Mouse (Mus musculus) embryonic fibroblast, embryonic 13.5 days (primary cell): ENCODE data around the gene Sap30bp. TPM values are rescaled to one million over a fixed set of nuclear protein-coding genes. Genes with fewer than 3 reads are reported as not detected.

Experiments used
- H3K27ac ChIP-seq: 2 replicates; pipeline ENCODE4 v1.5.1; 2012; ENCODE audit warnings: low read length, control low read depth, inconsistent platforms; ENCODE audit not compliant: insufficient read depth
- H3K4me1 ChIP-seq: 2 replicates; pipeline ENCODE4 v1.6.1; 2011; ENCODE audit warnings: low read length; ENCODE audit not compliant: control insufficient read depth, insufficient read depth
- H3K4me3 ChIP-seq: 2 replicates; pipeline ENCODE4 v1.5.1; 2011; ENCODE audit warnings: mild to moderate bottlenecking, control low read depth, low read length; ENCODE audit not compliant: insufficient read depth
- CTCF ChIP-seq: IDR thresholded peaks from 2 replicates; pipeline ENCODE4 v1.5.1; 2011; ENCODE audit warnings: mild to moderate bottlenecking, control low read depth, low read length, moderate library complexity, borderline replicate concordance; ENCODE audit not compliant: insufficient read depth
- POLR2A ChIP-seq: IDR thresholded peaks from 2 replicates; pipeline ENCODE4 v1.6.1; 2011; ENCODE audit warnings: low read depth, mild to moderate bottlenecking, control low read depth, low read length, moderate library complexity
- polyA plus RNA-seq: library from polyadenylated mRNA; stranded (reverse); fragments of >200 nt; gene quantifications from 2 replicates; pipeline ENCODE4 v1.2.4, GENCODE M21; 2011; ENCODE audit warnings: low read depth; ENCODE audit not compliant: missing spikeins, insufficient read length

Gene Sap30bp
- polyA plus RNA-seq = 45.2 and 50.0 TPM in 2 replicates

GRCm38 (mm10) chr11:115933108-115933746 lies at the start of gene Sap30bp, which contains the start of gene Recql5:
TSS of gene Sap30bp (plus strand) at chr11:115933282.
TSS of gene Recql5 (minus strand) at chr11:115933477.
- peak within 1 kb of the TSS; percentile 36; the same call in 1 of the 2 replicates for H3K27ac ChIP-seq
- H3K4me3 ChIP-seq = peak within 1 kb of the TSS; percentile 99
- H3K4me1 ChIP-seq = no peaks in the 10 kb centered on the region
- peak; percentile 67; the same call in 1 of the 2 replicates for TF ChIP-seq POLR2A
- TF ChIP-seq CTCF = no peak

- TF ChIP-seq CTCF = no peak
- TF ChIP-seq POLR2A = no peak
- Histone ChIP-seq H3K4me1 (no peaks in the 10 kb centered on the region), H3K4me3 (no peak overlapping the region), H3K27ac (no peak overlapping the region)
Observed at GRCm38 (mm10) chr11:115884361-115884760, 48.7 kb upstream of the Sap30bp start.

DNA sequence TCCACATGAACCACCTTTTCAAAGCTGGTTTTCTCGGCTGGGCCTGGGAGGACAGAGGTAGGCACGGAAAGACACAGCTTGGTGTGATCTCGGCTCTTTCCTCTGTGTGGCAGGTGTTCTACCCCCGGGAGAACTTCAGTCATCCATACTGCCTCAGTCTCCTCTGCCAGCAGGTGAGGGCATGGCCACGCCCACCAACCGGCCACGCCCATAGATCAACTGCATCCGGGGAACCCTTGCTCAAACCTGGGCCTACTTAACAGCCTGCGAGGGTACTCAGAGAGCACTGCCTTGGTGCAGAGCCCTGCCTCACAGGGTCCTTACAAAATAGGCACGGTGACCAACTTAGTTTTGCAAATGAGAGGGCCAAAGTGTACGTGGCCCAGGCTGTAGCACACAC lies 47.8 kb upstream of the Sap30bp start:
- Histone ChIP-seq H3K27ac (no peak overlapping the region), H3K4me3 (no peak overlapping the region), H3K4me1 (no peaks in the 10 kb centered on the region)
- TF ChIP-seq POLR2A (no peak), CTCF (no peak)

GRCm38 (mm10) chr11:115886446-115886845 lies 46.6 kb upstream of the Sap30bp start:
- Histone ChIP-seq H3K4me3 (no peak overlapping the region), H3K4me1 (no peaks in the 10 kb centered on the region), H3K27ac (no peak overlapping the region)
- TF ChIP-seq CTCF (no peak), POLR2A (no peak)

GRCm38 (mm10) chr11:115888020-115888419 lies 45.1 kb upstream of the Sap30bp start:
- TF ChIP-seq CTCF (no peak), POLR2A (no peak)
- H3K4me1 ChIP-seq = no peaks in the 10 kb centered on the region
- H3K4me3 ChIP-seq = no peak overlapping the region
- H3K27ac ChIP-seq = no peak overlapping the region

DNA sequence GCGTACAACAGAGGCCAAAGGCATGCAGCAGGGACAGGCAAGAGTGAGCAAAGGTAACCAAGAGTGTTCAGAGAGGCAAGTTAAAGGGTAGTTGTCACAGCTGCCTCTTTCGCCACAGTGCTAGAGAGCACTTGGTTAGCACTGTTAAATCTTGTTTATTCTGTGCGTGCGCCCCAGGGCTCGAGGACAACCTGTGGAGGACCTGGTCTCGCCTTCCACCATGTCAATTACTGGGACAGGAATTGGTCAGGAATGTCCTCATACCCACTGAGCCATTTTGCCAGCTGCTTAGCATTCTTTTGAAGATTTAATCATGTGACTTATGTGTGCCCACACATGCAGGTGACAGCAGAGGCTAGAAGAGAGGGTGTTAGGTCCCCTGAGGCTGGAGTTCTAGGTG lies 43.9 kb upstream of the Sap30bp start:
- Histone ChIP-seq H3K4me3 (no peak overlapping the region), H3K4me1 (no peaks in the 10 kb centered on the region), H3K27ac (no peak overlapping the region)
- TF ChIP-seq POLR2A = no peak
- TF ChIP-seq CTCF = no peak

- Histone ChIP-seq H3K4me3 (no peak overlapping the region), H3K27ac (no peak overlapping the region), H3K4me1 (no peaks in the 10 kb centered on the region)
- TF ChIP-seq CTCF (no peak), POLR2A (no peak)
Observed at GRCm38 (mm10) chr11:115892213-115892612, 40.9 kb upstream of the Sap30bp start.

DNA sequence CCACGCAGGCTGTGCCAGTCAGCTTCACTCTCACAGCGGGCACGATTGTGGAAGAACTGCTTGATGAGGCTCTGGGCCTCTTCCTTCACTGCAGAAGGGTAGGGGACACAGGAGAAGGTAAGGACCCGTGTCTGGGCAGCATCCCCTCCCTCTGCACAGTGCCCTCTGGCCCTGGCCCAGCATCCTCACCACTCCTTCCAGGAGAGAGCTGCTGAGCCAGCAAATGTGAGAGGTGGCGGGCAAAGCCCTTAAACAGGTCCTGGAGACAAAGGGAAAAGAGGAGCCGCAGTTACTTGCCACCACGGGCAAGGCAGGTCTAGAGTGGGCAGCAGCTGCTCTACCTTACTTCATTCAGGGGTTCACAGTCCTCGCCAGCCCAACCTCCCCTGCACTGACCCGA lies 40.0 kb upstream of the Sap30bp start:
- Histone ChIP-seq H3K4me1 (no peaks in the 10 kb centered on the region), H3K27ac (no peak overlapping the region), H3K4me3 (no peak overlapping the region)
- TF ChIP-seq CTCF = no peak
- no peak for TF ChIP-seq POLR2A

DNA sequence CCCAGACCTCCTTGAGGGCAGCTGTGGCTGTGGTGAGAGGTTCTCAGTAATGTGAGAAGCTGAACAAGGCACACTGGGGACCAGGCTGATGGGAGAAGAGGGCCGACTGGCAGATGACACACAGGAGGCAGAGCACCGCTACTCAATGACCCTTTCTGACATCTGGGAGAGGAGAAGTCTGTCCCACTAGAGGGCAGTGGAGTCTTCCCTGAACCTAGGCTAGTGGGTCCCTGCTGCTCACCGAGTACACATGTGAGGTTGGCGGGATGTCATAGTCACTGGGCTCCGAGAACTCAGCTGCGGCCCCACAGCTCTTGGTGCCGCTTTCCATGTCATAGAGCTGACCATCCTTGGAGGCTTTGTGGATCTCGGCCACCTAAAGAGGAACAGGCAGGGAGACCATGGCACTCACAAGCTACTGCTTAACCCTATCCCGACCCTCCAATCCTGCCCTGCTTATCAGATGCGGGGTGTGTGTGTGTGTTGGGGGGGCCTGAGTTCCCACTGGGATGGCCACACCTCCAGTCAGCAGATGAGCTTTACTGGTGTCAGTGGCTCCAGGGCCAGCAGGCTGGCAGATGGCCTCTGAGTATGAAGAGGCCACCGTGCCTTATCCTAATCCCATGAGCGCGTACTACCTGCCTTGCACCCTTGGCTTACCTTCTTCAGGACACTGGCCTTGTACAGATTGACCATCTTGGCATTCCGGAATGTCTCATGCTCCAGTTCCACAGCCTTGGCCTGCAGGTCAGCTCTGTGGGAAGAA lies 38.1 kb upstream of the Sap30bp start:
- TF ChIP-seq CTCF = peak; percentile 34; the same call in 1 of the 2 replicates
- TF ChIP-seq POLR2A = no peak
- Histone ChIP-seq H3K4me3 (no peak overlapping the region), H3K27ac (no peak overlapping the region), H3K4me1 (no peaks in the 10 kb centered on the region)

- Histone ChIP-seq H3K4me3 (no peak overlapping the region), H3K4me1 (no peaks in the 10 kb centered on the region), H3K27ac (no peak overlapping the region)
- TF ChIP-seq CTCF = no peak
- TF ChIP-seq POLR2A = no peak
Observed at GRCm38 (mm10) chr11:115898446-115898845, 34.6 kb upstream of the Sap30bp start.

- no peak overlapping the region for H3K27ac ChIP-seq
- peak; percentile 38; the same call in 1 of the 2 replicates for TF ChIP-seq CTCF
- no peak for TF ChIP-seq POLR2A
- H3K4me1 ChIP-seq = no peaks in the 10 kb centered on the region
- no peak overlapping the region for H3K4me3 ChIP-seq
Observed at GRCm38 (mm10) chr11:115898886-115899285, 34.2 kb upstream of the Sap30bp start.
